Mouse (Mus musculus) neural tube, embryonic 14.5 days (tissue): ENCODE measurements around the gene Cntd1. TPM values are rescaled to one million over a fixed set of nuclear protein-coding genes. Genes with fewer than 3 reads are reported as not detected.

ENCODE experiments used
- ATAC-seq: fragments of 200-750 bp; cut with Nextera tagmentation; 2 replicates; pipeline ENCODE4 v1.8.0; 2017; ENCODE audit warnings: low read depth, mild to moderate bottlenecking, moderate TSS enrichment, moderate library complexity
- H3K27ac ChIP-seq: fragments of 300-500 bp; sonication (generic); 2 replicates; pipeline ENCODE4 v1.5.1; 2014; ENCODE audit warnings: low read depth, mild to moderate bottlenecking, control low read depth, low read length, moderate library complexity, mixed read lengths
- H3K27me3 ChIP-seq: fragments of 300-500 bp; sonication (generic); 2 replicates; pipeline ENCODE4 v1.6.1; 2014; ENCODE audit warnings: low read length; ENCODE audit not compliant: control insufficient read depth, insufficient read depth
- H3K36me3 ChIP-seq: fragments of 300-500 bp; sonication (generic); 2 replicates; pipeline ENCODE4 v1.6.1; 2014; ENCODE audit warnings: low read length, mixed read lengths; ENCODE audit not compliant: control insufficient read depth, insufficient read depth
- H3K4me1 ChIP-seq: fragments of 300-500 bp; sonication (generic); 2 replicates; pipeline ENCODE4 v1.6.1; 2014; ENCODE audit warnings: low read length; ENCODE audit not compliant: control insufficient read depth, insufficient read depth
- H3K4me2 ChIP-seq: fragments of 300-500 bp; sonication (generic); 2 replicates; pipeline ENCODE4 v1.6.1; 2014; ENCODE audit warnings: mild to moderate bottlenecking, low read depth, low read length, control low read depth
- H3K4me3 ChIP-seq: fragments of 300-500 bp; sonication (generic); 2 replicates; pipeline ENCODE4 v1.5.1; 2014; ENCODE audit warnings: low read depth, low read length, control low read depth, mixed read lengths
- H3K9ac ChIP-seq: fragments of 300-500 bp; sonication (generic); replicated peaks from 2 replicates; pipeline ENCODE4 v1.6.1; 2014; ENCODE audit warnings: low read depth, mild to moderate bottlenecking, control low read depth, low read length, mixed read lengths
- H3K9me3 ChIP-seq: fragments of 300-500 bp; sonication (generic); 2 replicates; pipeline ENCODE4 v1.6.1; 2016; ENCODE audit warnings: low read length; ENCODE audit not compliant: control insufficient read depth
- WGBS: fragments of 180-500 bp; shearing (Covaris S2); extraction: QIAGEN DNeasy Blood & Tissue Kit; methylation state at CpG from one replicate; pipeline ENCODE4 v1.1.7; 2014; 5-methylcytosine and 5-hydroxymethylcytosine counted together
- polyA plus RNA-seq: library from polyadenylated mRNA; unstranded; fragments of >200 nt; fragmentation: Nextera tagmentation; extraction: Ambion mirVana; gene quantifications from 2 replicates; pipeline ENCODE4 v1.2.1, GENCODE M21; 2014

Cntd1 gene
- polyA plus RNA-seq, 1 experiment from 2014 or later, result 0.75 TPM

- peaks cover 12% of the 10 kb centered on the region for H3K4me1 ChIP-seq
- no peak overlapping the region for H3K27ac ChIP-seq
- no peaks in the 10 kb centered on the region for H3K27me3 ChIP-seq
- H3K4me3 ChIP-seq, result peak overlapping the region; percentile 58
- peaks cover 3% of the 10 kb centered on the region for H3K36me3 ChIP-seq
- no peak for ATAC-seq
- H3K4me2 ChIP-seq, result peak overlapping the region; percentile 99
- H3K9ac ChIP-seq, result peak overlapping the region; percentile 75; the same call in 1 of the 2 replicates
- no peaks in the 10 kb centered on the region for H3K9me3 ChIP-seq
- 69% methylated on average over 7 of the region's 7 CpGs for WGBS
Observed at GRCm38 (mm10) chr11:101300881-101301280, 22.1 kb downstream of the Cntd1 start.

- H3K9ac ChIP-seq, result peak overlapping the region; percentile 75
- ATAC-seq, result no peak
- H3K27me3 ChIP-seq, result no peaks in the 10 kb centered on the region
- peaks cover 12% of the 10 kb centered on the region for H3K4me1 ChIP-seq
- H3K9me3 ChIP-seq, result no peaks in the 10 kb centered on the region
- WGBS, result 13% methylated on average over 26 of the region's 26 CpGs
- H3K4me3 ChIP-seq, result peak overlapping the region; percentile 58
- no peaks in the 10 kb centered on the region; the same call in 1 of the 2 replicates for H3K36me3 ChIP-seq
- peak overlapping the region; percentile 76; the same call in 1 of the 2 replicates for H3K27ac ChIP-seq
- peak overlapping the region; percentile 99 for H3K4me2 ChIP-seq
Observed at GRCm38 (mm10) chr11:101301299-101302003, 22.6 kb downstream of the Cntd1 start.

DNA sequence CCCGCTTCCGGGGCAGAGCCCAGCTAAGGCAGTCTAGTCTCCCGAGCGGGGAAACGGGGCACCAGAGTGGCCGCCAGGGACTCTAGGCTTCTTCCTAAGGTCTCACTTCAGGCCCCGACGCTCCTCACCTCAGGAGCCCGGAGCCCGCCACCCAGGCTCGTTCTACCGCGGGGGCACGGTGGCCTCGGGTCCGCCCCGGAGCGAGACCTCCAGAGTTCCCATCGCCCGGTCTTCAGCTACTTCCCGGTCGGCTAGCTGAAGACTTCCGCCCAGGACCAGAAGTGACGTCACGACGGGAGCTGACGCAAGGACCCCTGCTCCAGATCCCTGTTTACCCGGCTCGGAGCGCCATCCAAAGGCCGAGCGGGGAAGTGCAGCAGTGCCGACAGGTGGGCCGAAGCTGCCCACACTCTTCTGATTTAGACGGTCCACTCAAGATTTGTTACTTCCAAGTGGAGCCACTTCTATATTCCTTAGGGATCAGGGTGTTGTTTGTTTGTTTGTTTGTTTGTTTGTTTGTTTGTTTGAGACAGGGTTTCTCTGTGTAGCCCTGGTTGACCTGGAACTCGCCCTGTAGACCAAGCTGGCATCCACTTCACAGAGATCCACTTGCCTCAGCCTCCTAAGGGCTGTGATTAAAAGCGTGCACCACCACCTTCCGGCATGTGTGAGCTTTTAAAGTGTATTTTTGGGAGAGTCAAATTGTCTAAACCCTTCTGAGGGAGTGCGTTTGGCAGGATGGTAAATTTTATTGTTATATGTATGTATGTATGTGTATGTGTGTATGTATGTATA is 23.4 kb downstream of the Cntd1 start, which contains the start of gene Becn1:
Becn1 (minus strand) TSS at position 283 of the 795 bp plus-strand sequence.
- peak within 1 kb of the TSS; percentile 75 for H3K9ac ChIP-seq
- H3K36me3 ChIP-seq, result no peaks in the 10 kb centered on the region; the same call in 1 of the 2 replicates
- 7% methylated on average over 39 of the region's 39 CpGs for WGBS
- H3K4me1 ChIP-seq, result peaks cover 12% of the 10 kb centered on the region
- H3K27ac ChIP-seq, result peak within 1 kb of the TSS; percentile 76
- H3K9me3 ChIP-seq, result no peaks in the 10 kb centered on the region
- ATAC-seq, result peak; percentile 95
- H3K4me3 ChIP-seq, result peak within 1 kb of the TSS; percentile 58
- H3K4me2 ChIP-seq, result peak within 1 kb of the TSS; percentile 99
- no peaks in the 10 kb centered on the region for H3K27me3 ChIP-seq

- H3K9me3 ChIP-seq, result no peaks in the 10 kb centered on the region
- 42% methylated on average over 5 of the region's 5 CpGs for WGBS
- ATAC-seq, result no peak
- no peaks in the 10 kb centered on the region for H3K27me3 ChIP-seq
- H3K36me3 ChIP-seq, result no peaks in the 10 kb centered on the region
- no peak overlapping the region for H3K4me2 ChIP-seq
- H3K4me3 ChIP-seq, result no peak overlapping the region
- H3K27ac ChIP-seq, result no peak overlapping the region
- H3K9ac ChIP-seq, result no peak overlapping the region
- no peaks in the 10 kb centered on the region for H3K4me1 ChIP-seq
Observed at GRCm38 (mm10) chr11:101307744-101308143, 28.9 kb downstream of the Cntd1 start.

DNA sequence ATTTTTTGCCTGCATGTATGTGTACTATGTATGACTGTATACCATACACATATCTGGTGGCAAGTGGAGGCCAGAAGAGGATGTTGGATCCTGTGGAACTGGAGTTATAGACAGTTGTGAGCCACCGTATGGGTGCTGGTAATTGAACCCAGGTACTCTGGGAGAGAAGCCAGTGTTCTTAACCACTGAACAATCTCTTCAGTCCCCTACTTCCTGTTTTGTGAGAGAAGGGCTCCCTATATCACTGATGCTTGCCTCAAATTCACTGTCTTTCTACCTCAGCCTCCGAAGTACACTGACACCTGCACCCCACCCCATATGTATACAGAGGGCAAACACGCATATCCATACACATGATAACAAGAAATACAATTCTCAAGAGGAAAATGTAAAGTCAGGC is 32.3 kb downstream of the Cntd1 start:
- Histone ChIP-seq H3K27me3 (no peaks in the 10 kb centered on the region), H3K9ac (no peak overlapping the region), H3K4me1 (no peaks in the 10 kb centered on the region), H3K27ac (no peak overlapping the region), H3K4me2 (no peak overlapping the region), H3K9me3 (no peaks in the 10 kb centered on the region), H3K4me3 (no peak overlapping the region), H3K36me3 (no peaks in the 10 kb centered on the region)
- ATAC-seq, result no peak
- 90% methylated on average over 3 of the region's 3 CpGs for WGBS

DNA sequence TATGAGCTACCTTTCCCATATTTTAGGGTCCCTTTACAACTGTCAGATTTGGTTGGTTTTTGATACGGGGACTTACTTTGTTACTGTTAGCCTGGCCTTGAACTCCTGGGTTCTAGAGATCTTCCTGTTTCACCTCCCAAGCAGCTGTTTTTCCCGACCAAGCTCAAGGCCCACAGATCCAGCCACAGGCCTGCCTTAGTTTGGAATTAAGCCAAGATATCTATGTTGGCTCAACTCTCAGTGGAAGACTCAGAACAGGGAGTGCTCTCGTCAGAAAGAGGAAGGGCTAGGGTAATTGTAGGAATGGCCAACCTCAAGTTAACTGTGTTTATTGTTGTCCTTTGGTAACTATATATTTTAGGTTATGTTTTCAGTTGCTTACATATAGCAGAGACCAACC is 33.3 kb downstream of the Cntd1 start:
- Histone ChIP-seq H3K4me3 (no peak overlapping the region), H3K27me3 (no peaks in the 10 kb centered on the region), H3K9me3 (no peaks in the 10 kb centered on the region), H3K9ac (no peak overlapping the region), H3K4me2 (no peak overlapping the region), H3K27ac (no peak overlapping the region), H3K4me1 (peaks cover 6% of the 10 kb centered on the region; the same call in 1 of the 2 replicates), H3K36me3 (no peaks in the 10 kb centered on the region)
- no peak for ATAC-seq
- WGBS, result 76% methylated on average over 3 of the region's 3 CpGs

- no peaks in the 10 kb centered on the region for H3K9me3 ChIP-seq
- ATAC-seq, result no peak
- no peak overlapping the region for H3K4me3 ChIP-seq
- no peaks in the 10 kb centered on the region for H3K27me3 ChIP-seq
- H3K36me3 ChIP-seq, result peaks cover 4% of the 10 kb centered on the region
- H3K9ac ChIP-seq, result no peak overlapping the region
- WGBS, result 97% methylated on average over 1 of the region's 1 CpGs
- H3K27ac ChIP-seq, result no peak overlapping the region
- H3K4me2 ChIP-seq, result no peak overlapping the region
- peaks cover 11% of the 10 kb centered on the region; the same call in 1 of the 2 replicates for H3K4me1 ChIP-seq
Observed at GRCm38 (mm10) chr11:101314567-101314966, 35.8 kb downstream of the Cntd1 start.

DNA sequence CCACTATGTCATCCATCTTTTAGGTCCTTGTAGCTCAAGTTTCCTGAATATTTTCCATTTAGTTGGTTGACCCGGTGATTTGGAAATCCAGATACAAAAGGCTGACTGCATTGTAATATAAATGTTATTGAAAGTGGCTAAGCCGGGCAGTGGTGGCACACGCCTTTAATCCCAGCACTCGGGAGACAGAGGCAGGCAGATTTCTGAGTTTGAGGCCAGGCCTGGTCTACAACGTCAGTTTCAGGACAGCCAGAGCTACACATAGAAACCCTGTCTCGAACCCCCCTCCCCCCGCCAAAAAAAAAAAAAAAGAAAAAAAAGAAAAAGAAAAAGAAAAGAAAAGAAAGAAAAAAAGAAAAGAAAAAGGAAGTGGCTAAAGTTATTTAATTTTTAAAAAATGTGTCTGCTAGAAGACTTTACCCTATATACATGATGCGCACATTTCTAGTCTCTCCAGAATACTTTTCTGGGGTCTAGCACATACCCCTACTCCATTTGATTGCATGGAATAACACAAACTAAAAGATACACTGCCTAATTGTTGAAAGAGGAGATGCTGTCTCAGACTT is 36.4 kb downstream of the Cntd1 start:
- Histone ChIP-seq H3K4me1 (peaks cover 11% of the 10 kb centered on the region; the same call in 1 of the 2 replicates), H3K9ac (peak overlapping the region; percentile 90; the same call in 1 of the 2 replicates), H3K4me2 (peak overlapping the region; percentile 75), H3K27me3 (no peaks in the 10 kb centered on the region), H3K9me3 (no peaks in the 10 kb centered on the region), H3K4me3 (peak overlapping the region; percentile 93), H3K27ac (peak overlapping the region; percentile 80; the same call in 1 of the 2 replicates), H3K36me3 (peaks cover 9% of the 10 kb centered on the region)
- ATAC-seq, result no peak
- 85% methylated on average over 8 of the region's 8 CpGs for WGBS
